Mouse (Mus musculus) right cerebral cortex, adult 18-20 months (tissue): ENCODE results near the gene Rps6kl1.
A peak's percentile ranks its signal among the peaks of the same experiment; 100 is the strongest.

Source experiments
- DNase-seq: peaks from one replicate; pipeline ENCODE4 v3.0.0; 2022; ENCODE audit warnings: mixed read lengths

Gene Rps6kl1

GRCm38 (mm10) chr12:85151002-85151774 is at the start of gene Rps6kl1:
Gene Rps6kl1 (minus strand): TSS chr12:85151264.
- DNase-seq: peak; percentile 87

GRCm38 (mm10) chr12:85199954-85200353 is 48.9 kb upstream of the Rps6kl1 start:
- DNase-seq: no peak

- DNase-seq: no peak
Observed at GRCm38 (mm10) chr12:85197936-85198335, 46.9 kb upstream of the Rps6kl1 start.

- no peak for DNase-seq
Observed at GRCm38 (mm10) chr12:85197371-85197770, 46.3 kb upstream of the Rps6kl1 start.

GRCm38 (mm10) chr12:85196191-85196590 is 45.1 kb upstream of the Rps6kl1 start:
- DNase-seq: no peak

- DNase-seq: no peak
Observed at GRCm38 (mm10) chr12:85195086-85195485, 44.0 kb upstream of the Rps6kl1 start.

GRCm38 (mm10) chr12:85194623-85195018 is 43.6 kb upstream of the Rps6kl1 start:
- peak; percentile 19 for DNase-seq

GRCm38 (mm10) chr12:85193923-85194622 is 43.0 kb upstream of the Rps6kl1 start:
- DNase-seq: no peak

GRCm38 (mm10) chr12:85193146-85193545 is 42.1 kb upstream of the Rps6kl1 start:
- no peak for DNase-seq

GRCm38 (mm10) chr12:85192461-85193108 is 41.5 kb upstream of the Rps6kl1 start:
- no peak for DNase-seq

GRCm38 (mm10) chr12:85190290-85190689 is 39.2 kb upstream of the Rps6kl1 start:
- DNase-seq: no peak

GRCm38 (mm10) chr12:85186361-85186760 is 35.3 kb upstream of the Rps6kl1 start:
- no peak for DNase-seq

- DNase-seq: no peak
Observed at GRCm38 (mm10) chr12:85185810-85186209, 34.7 kb upstream of the Rps6kl1 start.

- DNase-seq: no peak
Observed at GRCm38 (mm10) chr12:85184118-85184517, 33.1 kb upstream of the Rps6kl1 start.

- DNase-seq: no peak
Observed at GRCm38 (mm10) chr12:85182898-85183297, 31.8 kb upstream of the Rps6kl1 start.

GRCm38 (mm10) chr12:85182345-85182643 is 31.2 kb upstream of the Rps6kl1 start:
- no peak for DNase-seq

GRCm38 (mm10) chr12:85181475-85182344 is 30.6 kb upstream of the Rps6kl1 start:
- DNase-seq: no peak

- no peak for DNase-seq
Observed at GRCm38 (mm10) chr12:85178294-85178693, 27.2 kb upstream of the Rps6kl1 start.

GRCm38 (mm10) chr12:85177740-85178239 is 26.7 kb upstream of the Rps6kl1 start, which contains the start of gene Pgf:
Gene Pgf (minus strand): TSS chr12:85177790.
- DNase-seq: no peak

GRCm38 (mm10) chr12:85176846-85177523 is 25.9 kb upstream of the Rps6kl1 start:
- DNase-seq: no peak

GRCm38 (mm10) chr12:85175926-85176845 is 25.1 kb upstream of the Rps6kl1 start:
- DNase-seq: no peak
